Mouse (Mus musculus) kidney, adult 18-20 months (tissue): Measurements from ENCODE around the gene Fignl2.
A peak's percentile ranks its signal among the peaks of the same experiment; 100 is the strongest.

Source experiments
- DNase-seq: peaks from one replicate; pipeline ENCODE4 v3.0.0; 2021

Fignl2 gene

DNA sequence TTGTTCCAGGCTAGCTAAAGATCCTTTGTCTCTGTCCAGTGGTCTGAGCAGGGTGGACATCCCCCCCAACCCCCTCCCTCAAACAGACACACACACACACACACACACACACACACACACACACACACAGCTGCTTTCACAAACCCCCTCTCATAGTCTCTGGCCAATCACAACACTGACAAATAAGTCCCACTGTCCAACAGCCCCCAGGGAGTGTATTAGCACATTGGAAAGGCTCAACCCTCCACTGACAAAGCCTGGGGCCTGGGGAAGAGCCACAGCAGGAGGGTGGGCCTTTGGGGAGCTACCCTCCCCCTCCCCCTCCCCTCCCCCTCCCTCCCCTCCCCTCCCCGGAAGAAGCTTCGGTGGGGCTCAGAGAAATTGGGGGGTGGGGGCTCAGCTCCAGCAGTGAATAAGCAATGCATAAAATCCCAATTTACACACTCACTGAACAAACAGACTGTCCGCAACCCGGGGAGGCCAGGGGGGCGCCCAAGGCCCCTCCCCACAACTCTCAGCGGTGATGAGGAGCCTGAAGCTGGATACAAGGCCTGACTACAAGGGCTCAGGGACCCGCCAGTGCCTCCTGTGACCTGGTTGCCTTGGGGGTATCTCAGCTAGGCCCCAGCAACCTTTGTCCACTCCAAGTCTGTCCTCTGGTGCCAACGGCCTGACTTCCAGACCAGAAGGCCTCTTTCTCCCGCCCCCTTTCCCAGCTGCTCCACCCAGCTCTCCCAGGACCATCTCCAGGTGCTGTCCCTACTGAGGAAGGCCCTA, 11.3 kb downstream of the Fignl2 start:
- peak; percentile 48 for DNase-seq

DNA sequence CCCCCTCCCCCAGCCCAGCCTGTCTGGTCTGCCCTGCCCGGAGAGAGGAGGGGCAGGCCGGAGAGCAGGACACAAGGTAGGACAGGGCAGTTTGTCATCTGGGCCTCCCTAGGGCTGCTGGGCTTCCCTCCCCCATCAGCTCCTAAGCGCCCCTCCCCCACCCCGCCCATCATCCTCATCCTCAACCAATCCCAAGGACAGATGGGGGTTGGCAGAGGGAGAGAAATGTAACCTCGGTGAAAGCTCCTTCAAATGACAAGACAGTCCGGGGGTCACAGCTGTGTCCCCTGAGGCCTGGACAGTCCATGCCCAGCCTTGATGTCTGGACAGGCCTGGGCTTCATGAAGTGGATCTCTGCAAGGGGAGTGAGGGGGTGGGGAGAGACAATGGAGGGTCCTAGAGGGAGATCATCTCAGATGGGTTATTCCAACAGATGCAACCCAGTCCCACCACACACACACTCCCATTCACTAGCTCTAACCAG, 12.0 kb downstream of the Fignl2 start:
- no peak for DNase-seq

DNA sequence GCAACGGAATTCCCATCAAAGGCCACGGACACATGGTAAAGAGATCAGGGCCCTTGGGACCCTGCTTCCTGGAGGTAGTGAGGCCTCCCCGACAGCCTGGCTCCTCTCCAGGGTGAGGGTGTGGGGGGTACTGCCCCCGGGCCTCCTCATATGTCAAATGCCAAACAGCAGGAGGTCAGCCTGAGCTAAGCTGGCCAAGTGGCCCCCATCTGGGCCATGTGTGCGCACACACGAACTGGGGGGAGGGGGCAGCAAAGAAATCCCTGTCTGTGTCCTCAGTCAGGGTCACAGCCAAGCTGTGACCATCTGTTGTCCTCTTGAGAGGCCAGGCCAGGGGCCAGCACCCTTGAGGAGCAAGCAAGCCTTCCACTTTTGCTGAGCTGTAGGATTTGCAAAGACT, 13.3 kb downstream of the Fignl2 start:
- no peak for DNase-seq

DNA sequence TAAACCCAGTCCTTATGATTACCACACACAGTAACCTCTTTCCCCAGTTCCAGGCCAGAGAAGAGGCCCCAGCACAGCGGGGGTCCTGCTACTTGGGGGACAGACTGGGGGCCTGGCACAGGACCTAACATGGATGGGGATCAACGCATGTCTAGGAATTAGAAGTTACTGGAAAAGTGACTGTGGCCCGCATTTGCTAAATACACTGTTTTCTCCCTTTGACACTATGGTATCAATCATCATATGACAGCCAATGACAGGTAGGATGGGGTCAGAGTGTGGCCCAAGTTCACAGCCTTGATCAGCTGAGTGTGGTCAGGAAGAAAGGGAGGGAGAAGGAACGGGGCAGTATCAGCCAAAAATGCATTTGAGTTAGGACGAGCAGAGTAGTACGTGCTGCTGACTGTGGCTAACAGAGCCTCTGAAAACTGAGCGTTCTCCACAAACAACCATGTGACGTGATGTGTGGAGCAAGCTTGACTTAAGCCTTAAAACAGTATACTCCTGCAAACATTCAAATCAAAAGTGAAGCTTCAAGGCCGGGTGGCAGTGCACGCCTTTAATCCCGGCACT, 18.0 kb downstream of the Fignl2 start:
- DNase-seq: no peak

DNA sequence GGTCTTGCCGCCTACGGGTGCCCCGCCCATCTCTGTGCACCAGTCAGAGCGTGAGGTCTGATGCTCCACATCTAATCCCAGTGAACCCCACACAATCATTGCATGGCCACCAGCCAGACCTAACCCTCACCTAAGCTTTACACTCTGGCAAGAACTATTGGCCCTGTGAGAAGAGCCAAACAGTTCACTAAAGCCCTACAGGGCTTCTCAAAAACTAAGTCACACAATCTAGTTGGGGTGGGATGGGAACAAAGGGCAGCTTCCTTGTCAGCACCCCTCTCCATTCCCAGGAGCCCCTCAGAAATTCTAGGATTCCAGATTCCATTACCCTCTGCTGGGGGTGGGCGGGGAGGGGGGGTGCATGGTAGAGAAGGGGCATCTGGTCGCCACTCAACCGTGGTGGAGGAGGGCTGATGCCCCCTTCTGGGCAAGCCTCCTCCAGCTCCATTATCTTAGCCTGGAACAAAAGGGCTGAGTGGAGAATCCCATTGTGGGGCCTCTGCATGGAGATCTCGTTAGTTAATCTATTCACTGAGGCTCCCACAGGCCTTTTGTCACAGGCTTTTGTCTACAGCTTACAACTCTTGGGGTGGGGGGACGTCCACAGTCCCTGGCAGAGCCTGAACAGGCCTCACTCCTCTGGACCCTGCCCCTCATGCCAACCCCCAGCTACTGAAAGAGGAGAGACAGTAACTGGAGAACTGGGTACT, 18.6 kb downstream of the Fignl2 start:
- no peak for DNase-seq

DNA sequence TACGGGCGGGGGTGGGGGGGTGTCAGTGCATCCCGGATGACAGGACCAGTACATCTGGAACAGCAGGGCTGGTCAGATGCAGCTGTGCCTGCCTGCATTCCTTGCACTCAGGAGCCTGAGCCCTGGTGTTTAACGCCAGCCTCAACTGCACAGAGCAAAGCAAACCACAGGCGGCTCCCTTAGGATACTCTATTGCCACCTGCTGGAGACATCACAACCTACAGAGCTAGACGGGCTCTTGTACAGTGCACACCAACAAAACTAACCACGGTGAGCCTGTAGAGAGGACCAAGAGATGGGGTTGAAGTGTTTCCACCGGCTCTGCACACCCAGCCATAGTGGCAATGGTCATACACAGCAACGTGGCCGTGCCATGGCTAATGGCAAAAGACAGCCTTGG, 22.1 kb downstream of the Fignl2 start:
- DNase-seq: peak; percentile 57

DNA sequence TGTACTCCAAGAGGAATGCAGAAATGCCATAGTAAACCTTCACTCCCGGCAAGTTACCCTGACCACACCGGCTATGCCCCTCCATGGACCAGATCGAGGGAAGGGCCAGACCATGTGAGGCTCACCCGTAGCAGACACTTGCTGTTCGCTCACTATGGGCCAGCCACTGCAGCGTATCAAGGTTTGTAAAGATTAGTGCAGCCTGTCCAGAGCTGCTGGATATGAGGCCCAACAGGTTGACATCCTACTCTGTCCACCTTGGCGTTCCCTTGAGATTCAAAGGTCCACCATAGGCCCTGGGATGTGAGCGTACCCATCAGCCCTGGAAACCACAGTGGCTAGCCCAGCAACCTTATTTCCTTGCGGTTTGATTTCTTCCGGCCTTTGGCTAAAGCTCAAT, 23.8 kb downstream of the Fignl2 start:
- DNase-seq: no peak

DNA sequence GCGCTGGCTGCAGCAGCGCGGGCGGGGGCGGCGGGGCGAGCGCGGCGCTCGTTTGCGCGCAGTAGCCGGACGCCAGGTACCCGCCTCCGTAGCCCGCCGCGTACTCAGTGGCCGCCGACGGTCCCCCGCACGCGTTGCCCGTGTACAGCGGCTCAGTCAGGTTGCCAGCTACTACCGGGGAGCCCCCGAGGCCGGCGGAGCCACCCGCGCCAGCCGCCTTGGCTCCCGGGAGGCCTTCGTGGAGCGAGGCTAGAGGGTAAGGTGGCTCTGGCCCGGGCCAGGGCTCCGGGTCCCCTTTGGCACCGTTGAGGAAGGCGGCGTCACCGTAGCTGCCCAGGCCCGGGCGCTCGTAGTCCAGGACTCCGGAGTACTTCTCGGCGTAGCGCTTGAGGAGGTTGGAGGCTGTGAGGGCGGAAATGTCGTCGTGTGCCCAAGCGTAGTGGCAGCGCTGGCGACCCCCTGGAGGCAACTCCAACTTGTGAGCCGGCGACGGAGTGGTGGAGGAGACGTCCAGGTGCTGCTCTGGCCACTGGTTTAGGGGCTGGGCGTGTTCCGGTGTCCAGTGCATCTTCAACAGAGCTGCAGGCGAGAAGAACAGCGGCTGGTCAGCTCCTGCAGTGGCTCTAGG, 24.4 kb downstream of the Fignl2 start:
- DNase-seq: no peak

DNA sequence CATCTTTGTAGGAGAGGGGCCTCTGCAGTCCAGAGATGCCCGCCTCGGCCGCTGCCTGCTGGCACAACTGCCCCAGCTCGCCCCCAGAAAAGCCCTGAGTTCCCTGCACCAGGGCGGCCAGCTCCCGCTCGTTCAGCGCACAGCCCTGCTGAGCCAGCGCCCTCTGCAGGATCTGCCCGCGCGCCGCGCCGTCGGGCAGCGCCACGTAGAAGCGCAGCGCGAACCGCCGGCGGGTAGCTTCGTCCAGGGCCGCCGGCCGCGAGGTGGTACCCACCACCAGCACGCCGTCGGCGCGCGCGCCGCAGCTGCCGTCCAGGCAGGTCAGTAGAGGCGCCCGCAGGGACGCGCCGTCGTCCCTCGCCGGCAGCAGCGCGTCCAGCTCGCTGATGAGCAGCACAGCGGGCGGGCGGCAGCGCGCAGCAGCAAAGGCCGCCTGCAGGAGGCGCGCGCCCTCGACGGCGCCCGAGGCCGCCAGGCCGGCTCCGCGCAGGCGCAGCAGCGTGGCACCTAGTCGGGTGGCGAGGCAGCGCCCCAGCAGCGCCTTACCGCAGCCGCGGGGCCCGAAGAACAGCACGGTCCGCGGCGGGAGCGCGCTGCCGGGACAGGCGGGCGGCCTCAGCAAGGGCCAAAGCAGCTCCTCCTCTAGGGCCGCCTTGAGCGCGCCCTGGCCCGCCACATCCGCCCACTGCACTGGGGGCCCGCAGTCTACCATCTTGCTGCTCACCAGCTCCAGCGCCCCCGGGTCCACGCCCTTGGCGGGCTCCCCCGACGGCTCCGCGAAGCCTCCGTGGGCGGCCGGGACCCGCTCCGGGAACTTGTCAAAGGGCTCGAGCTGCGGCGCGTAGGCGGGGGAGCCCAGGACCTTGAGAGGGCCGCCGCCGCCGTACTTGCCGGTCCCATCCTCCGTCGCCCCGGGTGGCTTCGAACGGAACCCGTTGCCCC, 25.5 kb downstream of the Fignl2 start:
- DNase-seq: no peak

DNA sequence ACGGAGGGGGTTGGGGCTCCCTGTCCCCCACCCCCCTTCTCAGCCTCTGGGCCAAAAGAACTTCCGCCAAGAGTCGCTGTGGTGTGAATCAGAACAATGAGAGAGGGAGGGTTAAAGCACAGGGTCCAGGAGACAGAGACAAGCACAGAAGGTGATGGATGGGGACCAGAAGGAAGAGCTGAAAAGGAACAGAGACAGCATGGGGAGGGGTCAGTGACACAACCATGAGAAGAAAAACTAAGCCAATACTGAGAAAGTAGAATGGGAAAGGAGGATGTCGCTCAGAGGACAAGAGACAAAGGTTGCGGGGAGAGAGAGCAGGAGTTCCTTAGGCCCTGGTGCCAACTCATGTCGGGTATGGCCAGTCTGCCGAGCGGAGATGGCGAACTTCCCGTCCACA, 26.5 kb downstream of the Fignl2 start:
- no peak for DNase-seq

DNA sequence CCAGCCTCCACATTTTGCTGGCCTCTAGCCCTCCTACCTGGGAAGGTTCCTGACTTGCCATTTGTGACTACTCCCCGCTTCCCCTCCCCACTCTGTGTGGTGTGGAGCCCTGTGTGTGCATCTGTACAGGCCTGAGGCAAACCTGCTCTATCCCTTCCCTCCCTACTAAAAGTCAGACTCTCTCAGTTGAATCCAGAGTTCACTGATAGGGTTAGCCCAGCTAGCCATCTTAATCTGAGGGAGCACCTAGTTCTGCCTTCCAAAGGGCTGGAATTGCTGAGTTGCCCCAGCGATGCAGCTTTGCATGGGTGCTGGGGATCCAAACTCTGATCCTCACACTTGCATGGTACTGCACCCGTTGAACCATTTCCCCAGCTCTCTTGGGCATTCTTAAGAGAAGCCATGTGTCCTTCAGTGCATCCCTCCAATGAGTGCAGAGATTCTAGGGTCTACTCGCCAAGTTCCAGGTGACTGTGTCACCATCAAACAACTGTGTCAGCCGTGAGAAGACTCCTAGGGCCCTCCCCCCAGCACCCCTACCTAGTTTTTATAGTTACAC, 29.9 kb downstream of the Fignl2 start:
- DNase-seq: no peak

DNA sequence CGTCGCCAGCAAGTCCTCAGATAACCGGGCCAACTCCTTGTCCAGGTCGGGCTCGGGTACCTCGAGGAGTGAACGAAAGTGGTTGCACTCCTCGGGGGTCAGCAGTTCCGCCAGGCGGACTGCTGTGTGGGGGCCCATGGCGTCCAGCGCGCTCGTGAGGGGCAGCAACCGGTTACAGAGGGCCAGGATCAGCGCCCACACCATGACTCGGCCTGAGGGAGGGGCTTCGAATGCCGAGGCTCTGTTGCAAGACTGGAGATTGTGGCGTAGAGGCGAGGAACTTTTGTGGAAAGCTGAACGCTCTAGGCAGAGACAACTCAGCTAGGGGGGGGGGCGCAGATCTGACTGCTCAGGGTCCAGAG, 31.2 kb downstream of the Fignl2 start, which contains the start of gene Gm47841:
Gm47841 (minus strand) TSS at position 204 of the 362 bp plus-strand sequence.
- DNase-seq: no peak

DNA sequence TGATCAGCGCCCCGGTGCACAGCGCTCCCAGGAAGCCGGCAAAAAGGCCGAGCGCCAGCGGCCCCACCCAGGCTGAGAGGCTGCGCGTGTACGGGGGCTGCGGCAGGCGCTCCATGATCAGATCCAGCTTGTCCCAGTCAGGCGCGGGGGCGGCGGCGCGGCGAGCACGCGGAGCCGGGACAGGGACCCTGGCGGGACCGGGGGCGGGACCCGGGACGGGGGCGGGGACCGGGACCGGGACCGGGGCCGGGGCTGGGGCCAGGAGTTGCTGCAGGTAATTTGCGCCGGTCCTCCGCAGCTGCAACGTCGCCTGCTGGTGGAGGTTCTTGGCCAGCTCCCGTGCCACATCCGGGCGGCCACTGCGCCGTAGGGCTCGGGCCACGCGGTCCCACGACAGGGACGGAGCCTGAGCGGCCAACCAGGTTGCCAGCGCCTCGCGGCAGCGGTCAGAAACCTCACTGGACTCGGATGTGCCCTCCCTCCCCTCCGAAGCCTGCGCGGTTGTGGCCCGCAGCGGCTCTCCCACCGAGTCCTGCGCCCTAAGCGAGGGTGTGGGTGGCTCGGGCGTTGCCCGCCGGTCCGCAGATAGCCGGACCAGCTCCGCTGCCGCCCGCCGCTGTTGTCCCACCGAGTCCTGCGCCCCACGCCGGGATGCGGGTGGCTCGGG, 31.7 kb downstream of the Fignl2 start:
- DNase-seq: peak; percentile 45

DNA sequence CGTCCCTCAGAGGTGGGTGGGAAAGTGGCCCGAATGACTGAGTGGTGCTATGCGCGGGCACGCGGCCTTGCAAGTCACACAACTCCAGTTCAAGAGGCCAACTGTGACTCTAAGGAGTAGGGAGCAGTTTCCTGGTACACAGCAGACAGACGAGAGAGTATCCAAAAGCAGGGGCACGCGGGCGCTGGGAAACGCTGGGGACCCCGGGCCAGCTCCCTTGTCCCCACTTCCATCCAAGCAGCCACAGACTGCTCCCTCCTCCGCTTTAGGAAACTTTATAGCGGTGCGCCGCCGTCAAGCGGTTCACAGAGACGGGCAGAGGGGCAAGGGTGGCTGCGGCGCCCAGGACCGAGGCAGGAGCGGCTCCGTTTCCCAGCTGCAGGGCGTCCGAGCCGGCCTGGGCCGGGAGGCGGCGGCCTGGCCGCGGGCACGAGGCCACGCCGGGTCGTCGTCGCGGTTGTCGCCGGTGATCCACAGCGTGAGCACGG, 32.3 kb downstream of the Fignl2 start:
- DNase-seq: no peak

DNA sequence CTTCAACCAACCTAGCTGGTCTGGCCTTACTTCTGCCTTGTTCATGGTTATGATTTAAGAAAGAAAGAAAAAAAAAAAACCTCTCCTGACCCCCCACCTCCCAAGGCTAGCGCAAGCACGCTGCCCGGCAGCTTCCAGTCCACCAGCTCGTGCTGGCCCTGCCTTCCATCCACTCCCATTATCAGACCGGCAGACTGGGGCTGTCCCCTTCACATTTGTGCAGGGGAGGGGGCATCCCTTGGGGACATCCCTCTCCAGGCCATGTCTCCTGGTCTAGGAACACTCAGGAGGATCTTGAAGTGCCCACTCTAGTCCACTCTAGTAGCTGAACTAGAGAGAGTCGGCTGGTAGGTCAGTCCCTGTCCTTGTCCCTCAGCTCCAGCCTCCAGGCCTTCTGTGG, 33.8 kb downstream of the Fignl2 start:
- no peak for DNase-seq

DNA sequence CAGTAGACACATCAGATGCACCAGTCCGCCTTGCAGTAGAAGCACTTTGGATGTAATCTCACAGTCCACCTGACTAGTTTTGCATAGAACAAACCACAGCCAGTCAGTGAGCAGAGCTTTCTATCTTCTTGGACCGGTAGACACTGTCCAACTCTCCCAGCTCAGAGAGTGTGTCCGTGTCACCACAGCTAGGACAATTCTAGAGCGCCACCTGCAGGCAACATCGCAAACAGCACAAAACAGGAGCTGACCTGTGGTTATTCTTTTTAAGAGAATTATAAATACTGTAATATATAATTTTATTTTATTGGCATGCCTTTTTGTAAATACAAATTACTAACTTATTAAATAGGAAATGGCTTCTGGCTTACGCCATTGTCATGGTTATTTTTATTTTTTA, 35.8 kb downstream of the Fignl2 start:
- peak; percentile 71 for DNase-seq

DNA sequence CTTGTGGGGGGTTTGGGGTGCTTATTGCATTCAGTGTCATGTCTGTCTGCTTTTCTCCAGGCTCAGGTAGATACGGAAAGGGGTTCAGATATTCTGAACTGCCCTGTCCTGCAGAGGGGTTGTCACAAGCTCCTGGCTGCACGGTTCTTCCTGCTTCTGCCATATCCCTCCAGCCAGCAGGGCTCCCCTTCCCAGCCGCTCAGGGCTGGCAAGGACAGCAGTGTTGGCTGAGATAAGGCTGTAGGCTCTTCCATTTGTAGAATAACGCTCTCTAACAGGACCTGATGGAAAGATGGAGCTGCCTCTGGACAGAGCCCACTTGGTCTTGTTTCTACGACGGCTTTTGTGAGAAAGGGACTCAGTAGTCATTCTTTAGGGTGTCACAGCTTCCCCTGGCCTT, 36.4 kb downstream of the Fignl2 start:
- no peak for DNase-seq

DNA sequence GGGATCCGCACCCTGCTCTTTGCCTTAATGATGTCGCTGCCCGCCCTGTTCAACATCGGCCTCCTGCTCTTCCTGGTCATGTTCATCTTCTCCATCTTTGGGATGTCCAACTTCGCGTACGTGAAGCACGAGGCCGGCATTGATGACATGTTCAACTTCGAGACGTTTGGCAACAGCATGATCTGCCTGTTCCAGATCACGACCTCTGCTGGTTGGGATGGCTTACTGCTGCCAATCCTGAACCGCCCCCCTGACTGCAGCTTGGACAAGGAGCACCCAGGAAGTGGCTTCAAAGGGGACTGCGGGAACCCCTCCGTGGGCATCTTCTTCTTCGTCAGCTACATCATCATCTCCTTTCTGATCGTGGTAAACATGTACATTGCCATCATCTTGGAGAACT, 38.7 kb downstream of the Fignl2 start:
- no peak for DNase-seq

DNA sequence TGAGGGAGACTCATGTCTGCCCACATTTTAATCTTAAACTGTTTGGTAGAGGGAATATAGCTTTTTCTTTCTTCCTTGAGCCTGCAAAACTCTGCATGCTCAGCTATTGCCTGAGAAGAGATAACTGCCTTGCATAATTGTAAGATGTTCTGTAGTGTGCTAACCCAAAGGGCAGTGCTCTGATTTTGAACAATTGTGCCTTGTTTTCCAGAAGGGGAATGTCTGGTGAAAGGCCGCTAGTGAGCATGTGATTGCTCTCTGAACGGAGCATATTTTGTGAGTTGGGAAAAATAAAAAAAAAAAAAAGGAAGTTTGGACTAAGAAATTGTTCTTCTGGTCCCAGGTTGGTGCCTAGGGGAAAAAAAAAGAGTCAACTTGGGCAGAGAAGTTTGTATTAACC, 49.4 kb downstream of the Fignl2 start:
- DNase-seq: no peak

DNA sequence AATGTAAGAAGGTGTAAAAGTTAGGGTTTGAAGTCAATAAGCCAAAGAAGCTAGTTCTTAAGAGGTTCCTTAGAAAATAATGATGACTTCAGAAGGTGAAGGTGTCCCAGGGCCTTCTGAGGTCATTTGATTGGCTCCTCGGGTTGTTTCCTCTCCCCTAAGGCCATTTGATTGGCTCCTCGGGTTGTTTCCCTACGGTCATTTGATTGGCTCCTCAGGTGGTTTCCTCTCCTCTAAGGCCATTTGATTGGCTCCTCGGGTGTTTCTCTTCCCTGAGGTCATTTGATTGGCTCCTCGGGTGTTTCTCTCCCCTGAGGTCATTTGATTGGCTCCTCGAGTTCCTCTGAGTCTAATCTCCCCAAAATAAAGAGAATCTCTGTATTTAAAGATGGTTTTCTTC, 67.0 kb downstream of the Fignl2 start:
- no peak for DNase-seq

DNA sequence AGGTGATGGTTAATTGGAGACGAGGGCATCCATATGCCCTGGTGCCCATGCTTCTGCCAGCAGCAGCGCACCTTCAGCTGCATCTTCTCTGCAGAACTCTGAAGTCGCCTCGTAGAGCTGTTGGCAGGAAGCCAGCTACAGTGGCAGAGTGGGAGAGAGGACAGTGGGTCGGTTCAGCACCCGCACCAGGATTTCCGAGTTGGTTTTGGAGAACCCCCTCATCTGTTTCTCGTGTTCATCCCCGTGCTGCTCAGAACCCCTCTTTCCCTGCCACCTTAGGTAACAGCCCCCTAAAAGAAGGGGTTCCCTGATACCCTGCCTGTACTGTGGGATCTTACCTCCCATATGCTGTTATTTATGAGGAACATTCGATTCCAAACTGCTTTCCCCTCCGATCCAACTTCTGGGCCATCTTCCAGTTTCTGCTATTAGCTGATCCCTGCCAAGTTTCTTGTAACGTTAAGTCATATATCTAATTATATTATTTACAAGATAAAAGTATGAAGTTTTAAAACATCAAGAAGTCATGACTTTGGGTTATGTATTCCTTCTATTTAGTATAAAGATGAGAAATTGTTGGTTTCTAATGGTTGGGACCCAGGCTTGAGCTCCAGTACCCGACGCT, 69.9 kb downstream of the Fignl2 start:
- no peak for DNase-seq
